Mouse (Mus musculus) intestine, embryonic 15.5 days (tissue): ENCODE data around the gene Btbd1. TPM values are rescaled to one million over a fixed set of nuclear protein-coding genes. Genes with fewer than 3 reads are reported as not detected.
"Not testable (repeated sequence)": the region's sequence is repeated elsewhere in the genome, so short reads cannot be mapped to it uniquely, and the experiment has no call there.

Experiments
- ATAC-seq: fragments of 200-750 bp; cut with Nextera tagmentation; 2 replicates; pipeline ENCODE4 v1.8.0; 2017; ENCODE audit warnings: moderate TSS enrichment, moderate library complexity
- H3K27ac ChIP-seq: fragments of 300-500 bp; sonication (generic); 2 replicates; pipeline ENCODE4 v1.5.1; 2015; ENCODE audit warnings: mild to moderate bottlenecking, inconsistent platforms
- H3K27me3 ChIP-seq: fragments of 300-500 bp; sonication (generic); replicated peaks from 2 replicates; pipeline ENCODE4 v1.6.1; 2015; ENCODE audit warnings: inconsistent platforms
- H3K36me3 ChIP-seq: fragments of 300-500 bp; sonication (generic); 2 replicates; pipeline ENCODE4 v1.6.1; 2015; ENCODE audit warnings: inconsistent platforms
- H3K4me1 ChIP-seq: fragments of 300-500 bp; sonication (generic); replicated peaks from 2 replicates; pipeline ENCODE4 v1.6.1; 2015; ENCODE audit warnings: inconsistent platforms
- H3K4me2 ChIP-seq: fragments of 300-500 bp; sonication (generic); replicated peaks from 2 replicates; pipeline ENCODE4 v1.6.1; 2015; ENCODE audit warnings: mild to moderate bottlenecking, inconsistent platforms
- H3K4me3 ChIP-seq: fragments of 300-500 bp; sonication (generic); replicated peaks from 2 replicates; pipeline ENCODE4 v1.5.1; 2015; ENCODE audit warnings: inconsistent platforms
- H3K9ac ChIP-seq: fragments of 300-500 bp; sonication (generic); 2 replicates; pipeline ENCODE4 v1.6.1; 2015; ENCODE audit warnings: inconsistent platforms
- H3K9me3 ChIP-seq: fragments of 300-500 bp; sonication (generic); 2 replicates; pipeline ENCODE4 v1.6.1; 2016; ENCODE audit warnings: inconsistent platforms
- WGBS: fragments of 180-500 bp; shearing (Covaris S2); methylation state at CpG from one replicate; pipeline ENCODE4 v1.1.7; 2015; 5-methylcytosine and 5-hydroxymethylcytosine counted together
- polyA plus RNA-seq: library from polyadenylated mRNA; unstranded; fragments of >200 nt; fragmentation: Nextera tagmentation; extraction: Ambion mirVana; gene quantifications from 2 replicates; pipeline ENCODE4 v1.2.1, GENCODE M21; 2015

The Btbd1 gene
- polyA plus RNA-seq, 1 experiment from 2014 or later, result 60.0 TPM

- no peak overlapping the region for H3K4me2 ChIP-seq
- 42% methylated on average over 8 of the region's 8 CpGs for WGBS
- H3K36me3 ChIP-seq, result no peaks in the 10 kb centered on the region
- no peak for ATAC-seq
- H3K4me3 ChIP-seq, result no peak overlapping the region
- no peaks in the 10 kb centered on the region for H3K9me3 ChIP-seq
- no peak overlapping the region for H3K27ac ChIP-seq
- no peak overlapping the region for H3K9ac ChIP-seq
- no peaks in the 10 kb centered on the region for H3K4me1 ChIP-seq
- no peaks in the 10 kb centered on the region for H3K27me3 ChIP-seq
Measured at GRCm38 (mm10) chr7:81847010-81847409, 17.8 kb upstream of the Btbd1 start.

DNA sequence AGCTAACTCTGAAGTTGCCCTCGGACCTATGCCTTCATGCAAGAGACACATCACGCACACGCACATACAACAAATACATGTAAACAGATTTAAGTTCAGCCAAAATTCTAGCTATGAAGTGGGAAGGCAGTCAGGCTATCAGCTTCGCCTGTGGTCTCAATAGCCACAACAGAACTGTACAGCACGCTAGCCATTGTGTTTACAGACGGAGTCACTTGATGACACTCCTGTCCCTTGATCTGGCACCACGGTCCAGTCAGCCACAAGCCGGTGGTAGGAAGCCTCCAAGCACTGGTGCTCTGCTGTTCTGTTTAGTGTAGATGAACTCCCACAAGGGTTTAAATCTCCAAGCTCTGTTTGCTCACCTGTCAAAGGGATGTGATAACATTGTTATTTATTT is 16.8 kb upstream of the Btbd1 start:
- no peak overlapping the region for H3K27ac ChIP-seq
- no peaks in the 10 kb centered on the region for H3K27me3 ChIP-seq
- no peak overlapping the region for H3K9ac ChIP-seq
- no peaks in the 10 kb centered on the region for H3K4me1 ChIP-seq
- H3K36me3 ChIP-seq, result no peaks in the 10 kb centered on the region
- H3K4me2 ChIP-seq, result no peak overlapping the region
- ATAC-seq, result no peak
- WGBS, result 55% methylated on average over 8 of the region's 8 CpGs
- no peak overlapping the region for H3K4me3 ChIP-seq
- H3K9me3 ChIP-seq, result no peaks in the 10 kb centered on the region

GRCm38 (mm10) chr7:81845313-81845712 is 16.1 kb upstream of the Btbd1 start:
- H3K4me1 ChIP-seq, result no peaks in the 10 kb centered on the region

GRCm38 (mm10) chr7:81844801-81845200 is 15.6 kb upstream of the Btbd1 start:
- no peak overlapping the region for H3K9ac ChIP-seq
- no peaks in the 10 kb centered on the region for H3K27me3 ChIP-seq
- ATAC-seq, result no peak
- H3K4me3 ChIP-seq, result no peak overlapping the region
- H3K27ac ChIP-seq, result no peak overlapping the region
- H3K4me2 ChIP-seq, result no peak overlapping the region
- no peaks in the 10 kb centered on the region for H3K4me1 ChIP-seq
- 73% methylated on average over 11 of the region's 11 CpGs for WGBS
- H3K9me3 ChIP-seq, result no peaks in the 10 kb centered on the region
- H3K36me3 ChIP-seq, result no peaks in the 10 kb centered on the region

More at GRCm38 (mm10) chr7:81845313-81845712, 16.1 kb upstream of the Btbd1 start:
- no peaks in the 10 kb centered on the region for H3K9me3 ChIP-seq
- no peak overlapping the region for H3K4me2 ChIP-seq
- H3K4me3 ChIP-seq, result no peak overlapping the region
- 79% methylated on average over 3 of the region's 3 CpGs for WGBS
- H3K27me3 ChIP-seq, result no peaks in the 10 kb centered on the region
- H3K27ac ChIP-seq, result no peak overlapping the region
- H3K9ac ChIP-seq, result no peak overlapping the region
- ATAC-seq, result no peak
- no peaks in the 10 kb centered on the region for H3K36me3 ChIP-seq

- WGBS, result 84% methylated on average over 8 of the region's 8 CpGs
- Histone ChIP-seq H3K36me3 (no peaks in the 10 kb centered on the region), H3K9me3 (no peaks in the 10 kb centered on the region), H3K4me1 (no peaks in the 10 kb centered on the region), H3K4me2 (no peak overlapping the region), H3K4me3 (no peak overlapping the region), H3K27ac (no peak overlapping the region), H3K9ac (no peak overlapping the region), H3K27me3 (no peaks in the 10 kb centered on the region)
- ATAC-seq, result no peak
Measured at GRCm38 (mm10) chr7:81843903-81844302, 14.7 kb upstream of the Btbd1 start.

DNA sequence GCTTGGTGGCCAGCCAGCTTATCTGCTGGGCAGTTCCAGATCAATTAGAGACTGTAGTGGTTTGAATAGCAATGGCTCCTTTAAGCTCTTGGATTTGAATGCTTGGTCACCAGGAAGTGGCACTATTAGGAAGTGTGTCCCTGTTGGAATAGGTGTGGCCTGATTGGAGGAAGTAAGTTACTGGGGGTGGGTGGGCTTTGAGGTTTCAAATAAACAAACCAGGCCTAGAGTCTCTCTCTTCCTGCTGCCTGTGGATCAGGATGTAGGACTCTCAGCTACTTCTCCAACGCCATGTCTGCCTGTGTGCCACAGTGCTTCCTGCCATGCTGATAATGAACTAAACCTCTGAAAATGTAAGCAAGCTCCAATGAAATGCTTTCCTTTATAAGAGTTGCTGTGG is 13.8 kb upstream of the Btbd1 start:
- Histone ChIP-seq H3K36me3 (no peaks in the 10 kb centered on the region), H3K9me3 (no peaks in the 10 kb centered on the region), H3K4me3 (no peak overlapping the region), H3K27me3 (no peaks in the 10 kb centered on the region), H3K4me1 (no peaks in the 10 kb centered on the region), H3K4me2 (no peak overlapping the region), H3K27ac (no peak overlapping the region), H3K9ac (no peak overlapping the region)
- 81% methylated on average over 1 of the region's 1 CpGs for WGBS
- ATAC-seq, result no peak

DNA sequence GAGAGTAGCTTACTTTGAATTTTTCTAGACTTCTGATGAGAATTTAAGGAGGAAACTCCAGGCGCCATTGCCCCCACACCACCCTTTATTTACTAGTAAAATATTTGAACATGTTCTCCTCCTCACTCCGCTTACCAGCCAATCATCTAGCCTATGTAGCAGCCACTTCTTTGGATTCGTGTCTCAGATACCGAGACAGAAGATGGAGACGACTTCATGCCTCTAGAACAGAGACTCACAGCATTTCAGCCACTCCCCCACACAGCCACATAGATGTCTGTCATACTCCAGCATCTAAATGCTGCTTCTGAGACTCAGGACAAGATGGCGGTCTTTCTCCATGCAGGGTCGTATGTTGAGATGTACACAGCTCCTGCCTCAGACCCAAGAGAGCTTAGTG is 12.9 kb upstream of the Btbd1 start:
- Histone ChIP-seq H3K9ac (no peak overlapping the region), H3K36me3 (no peaks in the 10 kb centered on the region), H3K27me3 (no peaks in the 10 kb centered on the region), H3K4me3 (no peak overlapping the region), H3K9me3 (no peaks in the 10 kb centered on the region), H3K4me1 (no peaks in the 10 kb centered on the region), H3K27ac (no peak overlapping the region), H3K4me2 (no peak overlapping the region)
- WGBS, result 85% methylated on average over 7 of the region's 7 CpGs
- ATAC-seq, result no peak

- no peaks in the 10 kb centered on the region for H3K36me3 ChIP-seq
- H3K4me1 ChIP-seq, result no peaks in the 10 kb centered on the region
- H3K27ac ChIP-seq, result no peak overlapping the region
- no peaks in the 10 kb centered on the region for H3K9me3 ChIP-seq
- 85% methylated on average over 6 of the region's 6 CpGs for WGBS
- no peak for ATAC-seq
- no peak overlapping the region for H3K4me3 ChIP-seq
- no peak overlapping the region for H3K4me2 ChIP-seq
- H3K27me3 ChIP-seq, result no peaks in the 10 kb centered on the region
- H3K9ac ChIP-seq, result no peak overlapping the region
Measured at GRCm38 (mm10) chr7:81841439-81841838, 12.2 kb upstream of the Btbd1 start.

- Histone ChIP-seq H3K4me2 (no peak overlapping the region), H3K9ac (no peak overlapping the region), H3K36me3 (no peaks in the 10 kb centered on the region), H3K9me3 (no peaks in the 10 kb centered on the region), H3K4me3 (no peak overlapping the region), H3K27ac (no peak overlapping the region), H3K4me1 (no peaks in the 10 kb centered on the region), H3K27me3 (no peaks in the 10 kb centered on the region)
- 63% methylated on average over 7 of the region's 7 CpGs for WGBS
- no peak for ATAC-seq
Measured at GRCm38 (mm10) chr7:81840661-81841181, 11.5 kb upstream of the Btbd1 start.

- no peak overlapping the region for H3K27ac ChIP-seq
- 61% methylated on average over 6 of the region's 6 CpGs for WGBS
- no peaks in the 10 kb centered on the region for H3K4me1 ChIP-seq
- ATAC-seq, result no peak
- no peak overlapping the region for H3K4me3 ChIP-seq
- no peaks in the 10 kb centered on the region for H3K36me3 ChIP-seq
- H3K9me3 ChIP-seq, result no peaks in the 10 kb centered on the region
- H3K9ac ChIP-seq, result no peak overlapping the region
- no peak overlapping the region for H3K4me2 ChIP-seq
- H3K27me3 ChIP-seq, result no peaks in the 10 kb centered on the region
Measured at GRCm38 (mm10) chr7:81839746-81840145, 10.5 kb upstream of the Btbd1 start.

GRCm38 (mm10) chr7:81837771-81838170 is 8.5 kb upstream of the Btbd1 start:
- not testable (repeated sequence) for H3K4me1 ChIP-seq, H3K36me3 ChIP-seq, H3K9ac ChIP-seq, H3K4me3 ChIP-seq, H3K9me3 ChIP-seq, H3K27me3 ChIP-seq, H3K4me2 ChIP-seq, H3K27ac ChIP-seq, ATAC-seq
- WGBS, result 82% methylated on average over 5 of the region's 5 CpGs

GRCm38 (mm10) chr7:81835430-81835829 is 6.2 kb upstream of the Btbd1 start:
- H3K4me1 ChIP-seq, result no peaks in the 10 kb centered on the region
- no peaks in the 10 kb centered on the region for H3K36me3 ChIP-seq
- WGBS, result 92% methylated on average over 5 of the region's 5 CpGs
- no peaks in the 10 kb centered on the region for H3K27me3 ChIP-seq
- no peak for ATAC-seq
- H3K27ac ChIP-seq, result no peak overlapping the region
- H3K9ac ChIP-seq, result no peak overlapping the region
- H3K4me2 ChIP-seq, result no peak overlapping the region
- no peaks in the 10 kb centered on the region for H3K9me3 ChIP-seq
- no peak overlapping the region for H3K4me3 ChIP-seq

DNA sequence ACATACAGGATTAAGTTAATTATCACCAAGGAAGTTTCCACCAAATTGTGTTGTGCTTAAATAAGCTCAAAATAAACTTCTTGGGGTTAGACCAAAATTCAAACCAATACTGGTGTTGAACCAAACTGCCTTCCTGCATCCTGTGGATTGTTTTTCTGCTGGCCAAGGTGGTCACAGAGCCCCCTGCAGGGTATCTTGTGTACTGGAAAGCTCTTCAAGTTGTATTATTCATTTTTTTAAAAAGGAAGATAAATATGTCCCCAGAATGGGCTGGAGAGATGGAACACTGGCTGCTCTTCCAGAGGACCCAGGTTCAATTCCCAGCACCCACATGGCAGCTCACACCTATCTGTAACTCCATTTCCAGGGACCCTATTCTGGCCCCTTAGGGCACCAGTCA is 5.6 kb upstream of the Btbd1 start:
- no peak for ATAC-seq

More for the DNA sequence above, 5.6 kb upstream of the Btbd1 start:
- Histone ChIP-seq H3K4me3 (no peak overlapping the region), H3K9me3 (no peaks in the 10 kb centered on the region), H3K36me3 (no peaks in the 10 kb centered on the region), H3K4me2 (no peak overlapping the region), H3K27ac (no peak overlapping the region), H3K4me1 (0 out of 2 replicates have a peak, but pooled peaks cover 2% of the 10 kb centered on the region), H3K27me3 (no peaks in the 10 kb centered on the region), H3K9ac (no peak overlapping the region)
